Mouse (Mus musculus) embryonic facial prominence, embryonic 15.5 days (tissue): ENCODE measurements around the gene Daam2. TPM values are rescaled to one million over a fixed set of nuclear protein-coding genes. Genes with fewer than 3 reads are reported as not detected.

Source experiments
- ATAC-seq: fragments of 200-750 bp; cut with Nextera tagmentation; 2 replicates; pipeline ENCODE4 v1.8.0; 2017; ENCODE audit warnings: low read depth, moderate TSS enrichment; ENCODE audit not compliant: insufficient number of reproducible peaks, low FRiP score, low TSS enrichment
- H3K27ac ChIP-seq: fragments of 300-500 bp; sonication (generic); replicated peaks from 2 replicates; pipeline ENCODE4 v1.5.1; 2015; ENCODE audit warnings: mild to moderate bottlenecking, inconsistent platforms
- H3K27me3 ChIP-seq: fragments of 300-500 bp; sonication (generic); 2 replicates; pipeline ENCODE4 v1.6.1; 2015; ENCODE audit warnings: inconsistent platforms
- H3K36me3 ChIP-seq: fragments of 300-500 bp; sonication (generic); 2 replicates; pipeline ENCODE4 v1.6.1; 2015; ENCODE audit warnings: mild to moderate bottlenecking, inconsistent platforms
- H3K4me1 ChIP-seq: fragments of 300-500 bp; sonication (generic); 2 replicates; pipeline ENCODE4 v1.6.1; 2015; ENCODE audit warnings: inconsistent platforms
- H3K4me2 ChIP-seq: fragments of 300-500 bp; sonication (generic); replicated peaks from 2 replicates; pipeline ENCODE4 v1.6.1; 2015; ENCODE audit warnings: mild to moderate bottlenecking, inconsistent platforms
- H3K4me3 ChIP-seq: fragments of 300-500 bp; sonication (generic); replicated peaks from 2 replicates; pipeline ENCODE4 v1.5.1; 2015; ENCODE audit warnings: mild to moderate bottlenecking, inconsistent platforms
- H3K9ac ChIP-seq: fragments of 300-500 bp; sonication (generic); 2 replicates; pipeline ENCODE4 v1.6.1; 2015; ENCODE audit warnings: inconsistent platforms
- H3K9me3 ChIP-seq: fragments of 300-500 bp; sonication (generic); replicated peaks from 2 replicates; pipeline ENCODE4 v1.6.1; 2016; ENCODE audit warnings: inconsistent platforms
- WGBS: fragments of 180-500 bp; shearing (Covaris S2); methylation state at CpG from one replicate; pipeline ENCODE4 v1.1.7; 2015; 5-methylcytosine and 5-hydroxymethylcytosine counted together
- polyA plus RNA-seq: library from polyadenylated mRNA; unstranded; fragments of >200 nt; fragmentation: Nextera tagmentation; extraction: Ambion mirVana; gene quantifications from 2 replicates; pipeline ENCODE4 v1.2.1, GENCODE M21; 2015

Gene Daam2
- polyA plus RNA-seq, 1 experiment from 2014 or later: 13.1 TPM

- Histone ChIP-seq H3K36me3 (peaks cover 21% of the 10 kb centered on the region), H3K9ac (no peak overlapping the region), H3K4me2 (no peak overlapping the region), H3K9me3 (no peaks in the 10 kb centered on the region), H3K4me1 (peaks cover 38% of the 10 kb centered on the region), H3K27me3 (no peaks in the 10 kb centered on the region), H3K4me3 (no peak overlapping the region), H3K27ac (no peak overlapping the region)
- 87% methylated on average over 6 of the region's 6 CpGs for WGBS
- ATAC-seq: no peak
Observed at GRCm38 (mm10) chr17:49431176-49431575, 133.0 kb downstream of the Daam2 start.

GRCm38 (mm10) chr17:49430136-49430535, 134.0 kb downstream of the Daam2 start:
- ATAC-seq: no peak
- H3K4me3 ChIP-seq: peak overlapping the region; percentile 86; the same call in 1 of the 2 replicates
- H3K4me2 ChIP-seq: peak overlapping the region; percentile 22

GRCm38 (mm10) chr17:49429471-49430129, 134.5 kb downstream of the Daam2 start:
- Histone ChIP-seq H3K36me3 (peaks cover 6% of the 10 kb centered on the region), H3K4me1 (peaks cover 38% of the 10 kb centered on the region), H3K4me3 (peak overlapping the region; percentile 86), H3K27ac (0 out of 2 replicates have a peak overlapping the region, but pooled peaks have one; percentile 0), H3K27me3 (no peaks in the 10 kb centered on the region), H3K4me2 (peak overlapping the region; percentile 84), H3K9ac (no peak overlapping the region), H3K9me3 (no peaks in the 10 kb centered on the region)
- 82% methylated on average over 6 of the region's 6 CpGs for WGBS
- ATAC-seq: no peak

More at GRCm38 (mm10) chr17:49430136-49430535, 134.0 kb downstream of the Daam2 start:
- no peaks in the 10 kb centered on the region for H3K27me3 ChIP-seq
- H3K4me1 ChIP-seq: peaks cover 38% of the 10 kb centered on the region
- 76% methylated on average over 6 of the region's 6 CpGs for WGBS
- H3K36me3 ChIP-seq: peaks cover 11% of the 10 kb centered on the region
- H3K9ac ChIP-seq: no peak overlapping the region
- 0 out of 2 replicates have a peak overlapping the region, but pooled peaks have one; percentile 0 for H3K27ac ChIP-seq
- H3K9me3 ChIP-seq: no peaks in the 10 kb centered on the region

- WGBS: 41% methylated on average over 13 of the region's 13 CpGs
- Histone ChIP-seq H3K27me3 (no peaks in the 10 kb centered on the region), H3K4me1 (peaks cover 38% of the 10 kb centered on the region), H3K27ac (peak overlapping the region; percentile 80), H3K9me3 (no peaks in the 10 kb centered on the region), H3K4me3 (peak overlapping the region; percentile 86), H3K4me2 (peak overlapping the region; percentile 84), H3K36me3 (no peaks in the 10 kb centered on the region; the same call in 1 of the 2 replicates), H3K9ac (peak overlapping the region; percentile 87)
- ATAC-seq: no peak
Observed at GRCm38 (mm10) chr17:49428751-49429415, 135.3 kb downstream of the Daam2 start.

GRCm38 (mm10) chr17:49428239-49428688, 135.9 kb downstream of the Daam2 start, which contains the start of gene Mocs1:
Gene Mocs1, plus strand, starts transcription at chr17:49428362.
- Histone ChIP-seq H3K36me3 (no peaks in the 10 kb centered on the region; the same call in 1 of the 2 replicates), H3K4me1 (peaks cover 38% of the 10 kb centered on the region), H3K9me3 (no peaks in the 10 kb centered on the region), H3K4me3 (peak within 1 kb of the TSS; percentile 86), H3K27me3 (no peaks in the 10 kb centered on the region), H3K4me2 (peak within 1 kb of the TSS; percentile 84), H3K27ac (peak within 1 kb of the TSS; percentile 80), H3K9ac (peak within 1 kb of the TSS; percentile 87)
- 1% methylated on average over 28 of the region's 28 CpGs for WGBS
- peak; percentile 97 for ATAC-seq

- no peaks in the 10 kb centered on the region for H3K36me3 ChIP-seq
- peak overlapping the region; percentile 84 for H3K4me2 ChIP-seq
- no peak overlapping the region for H3K9ac ChIP-seq
- peak overlapping the region; percentile 86 for H3K4me3 ChIP-seq
- H3K9me3 ChIP-seq: no peaks in the 10 kb centered on the region
- no peak for ATAC-seq
- 16% methylated on average over 9 of the region's 9 CpGs for WGBS
- H3K4me1 ChIP-seq: peaks cover 33% of the 10 kb centered on the region
- H3K27ac ChIP-seq: no peak overlapping the region
- no peaks in the 10 kb centered on the region for H3K27me3 ChIP-seq
Observed at GRCm38 (mm10) chr17:49427631-49428238, 136.4 kb downstream of the Daam2 start.

GRCm38 (mm10) chr17:49423872-49424271, 140.3 kb downstream of the Daam2 start:
- ATAC-seq: no peak
- H3K9me3 ChIP-seq: no peaks in the 10 kb centered on the region
- H3K9ac ChIP-seq: no peak overlapping the region
- WGBS: 79% methylated on average over 3 of the region's 3 CpGs
- H3K36me3 ChIP-seq: no peaks in the 10 kb centered on the region
- no peaks in the 10 kb centered on the region for H3K27me3 ChIP-seq
- peaks cover 4% of the 10 kb centered on the region for H3K4me1 ChIP-seq
- no peak overlapping the region for H3K4me3 ChIP-seq
- no peak overlapping the region for H3K4me2 ChIP-seq
- H3K27ac ChIP-seq: no peak overlapping the region

- 78% methylated on average over 2 of the region's 2 CpGs for WGBS
- no peak overlapping the region for H3K27ac ChIP-seq
- ATAC-seq: no peak
- no peaks in the 10 kb centered on the region for H3K9me3 ChIP-seq
- no peaks in the 10 kb centered on the region for H3K27me3 ChIP-seq
- H3K36me3 ChIP-seq: no peaks in the 10 kb centered on the region
- H3K9ac ChIP-seq: no peak overlapping the region
- no peaks in the 10 kb centered on the region for H3K4me1 ChIP-seq
- no peak overlapping the region for H3K4me2 ChIP-seq
- no peak overlapping the region for H3K4me3 ChIP-seq
Observed at GRCm38 (mm10) chr17:49423067-49423325, 141.1 kb downstream of the Daam2 start.

GRCm38 (mm10) chr17:49422286-49423066, 141.7 kb downstream of the Daam2 start:
- H3K9ac ChIP-seq: no peak overlapping the region
- H3K9me3 ChIP-seq: no peaks in the 10 kb centered on the region
- 59% methylated on average over 3 of the region's 3 CpGs for WGBS
- H3K36me3 ChIP-seq: no peaks in the 10 kb centered on the region
- H3K4me1 ChIP-seq: no peaks in the 10 kb centered on the region
- no peak overlapping the region for H3K27ac ChIP-seq
- H3K4me3 ChIP-seq: no peak overlapping the region
- no peak for ATAC-seq
- H3K27me3 ChIP-seq: no peaks in the 10 kb centered on the region
- no peak overlapping the region for H3K4me2 ChIP-seq

GRCm38 (mm10) chr17:49419813-49420212, 144.3 kb downstream of the Daam2 start:
- Histone ChIP-seq H3K27ac (no peak overlapping the region), H3K4me2 (no peak overlapping the region), H3K9me3 (no peaks in the 10 kb centered on the region), H3K9ac (no peak overlapping the region), H3K27me3 (no peaks in the 10 kb centered on the region), H3K4me3 (no peak overlapping the region), H3K36me3 (no peaks in the 10 kb centered on the region), H3K4me1 (no peaks in the 10 kb centered on the region)
- WGBS: 51% methylated on average over 6 of the region's 6 CpGs
- ATAC-seq: no peak

GRCm38 (mm10) chr17:49416228-49416627, 147.9 kb downstream of the Daam2 start:
- Histone ChIP-seq H3K9me3 (no peaks in the 10 kb centered on the region), H3K27me3 (no peaks in the 10 kb centered on the region), H3K4me2 (no peak overlapping the region), H3K4me1 (no peaks in the 10 kb centered on the region), H3K4me3 (no peak overlapping the region), H3K9ac (no peak overlapping the region), H3K27ac (no peak overlapping the region), H3K36me3 (no peaks in the 10 kb centered on the region)
- no peak for ATAC-seq
- 61% methylated on average over 3 of the region's 3 CpGs for WGBS
